Mouse (Mus musculus): ENCODE measurements around the gene Calhm1.
A peak's percentile ranks its signal among the peaks of the same experiment; 100 is the strongest.
"Not testable (repeated sequence)": the region's sequence is repeated elsewhere in the genome, so short reads cannot be mapped to it uniquely, and the experiment has no call there.

Calhm1 gene

GRCm38 (mm10) chr19:47153767-47154166 is 9.7 kb upstream of the Calhm1 start:
- DNase-seq (ENCODE audit: low spot score in 2 of 2): no peak

DNA sequence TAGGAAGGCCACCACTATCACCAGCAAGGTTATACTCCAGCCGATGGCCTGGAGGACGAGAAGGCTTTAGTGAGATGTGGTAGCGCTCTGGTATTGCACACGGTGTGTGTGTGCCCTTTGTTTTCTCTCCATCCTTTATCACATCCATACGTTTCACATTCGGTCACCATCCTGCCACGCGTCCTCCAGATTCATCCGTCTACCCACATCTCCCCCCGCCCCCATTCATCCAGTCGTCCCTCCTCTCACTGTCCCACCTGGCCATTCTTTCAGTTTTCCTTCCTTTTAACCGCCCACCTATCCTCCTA is 8.0 kb upstream of the Calhm1 start:
- DNase-seq (ENCODE audit: low spot score in 2 of 2): no peak

DNA sequence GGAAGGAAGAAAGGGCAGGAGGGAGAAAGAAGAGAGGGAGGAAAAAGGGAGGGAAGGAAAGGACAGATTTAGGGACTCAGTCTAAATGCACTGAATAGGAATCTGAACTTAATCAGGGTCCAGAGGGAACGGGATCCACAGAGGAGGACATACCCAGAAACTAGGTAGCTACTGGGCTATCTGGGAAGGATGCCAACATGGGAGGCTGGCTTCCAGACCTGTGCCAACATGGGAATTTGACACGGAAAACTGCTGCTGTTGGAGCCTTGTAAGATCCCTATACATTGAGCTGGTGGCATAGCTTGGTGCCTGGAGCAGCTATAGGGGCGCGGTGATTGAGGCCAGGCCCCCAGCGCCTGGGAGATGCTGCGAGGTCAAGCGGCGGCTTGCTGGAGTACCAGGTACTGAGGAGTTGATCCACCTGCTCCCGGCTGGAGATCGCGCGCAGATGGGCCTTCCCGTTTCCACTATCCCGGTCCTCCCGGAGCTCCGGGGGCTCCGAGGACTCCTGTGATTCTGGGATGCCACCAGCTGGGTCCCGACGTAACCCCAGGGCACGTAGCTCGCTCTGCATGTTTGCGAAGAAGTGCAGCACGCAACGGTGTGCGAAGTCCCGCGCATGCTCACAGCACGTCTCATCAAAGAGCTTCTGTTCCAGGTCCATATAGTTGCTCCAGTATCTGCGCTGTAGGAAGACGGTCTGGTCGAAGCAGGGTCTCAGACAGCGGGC is 7.4 kb upstream of the Calhm1 start:
- no peak for DNase-seq (ENCODE audit: low spot score in 2 of 2)

DNA sequence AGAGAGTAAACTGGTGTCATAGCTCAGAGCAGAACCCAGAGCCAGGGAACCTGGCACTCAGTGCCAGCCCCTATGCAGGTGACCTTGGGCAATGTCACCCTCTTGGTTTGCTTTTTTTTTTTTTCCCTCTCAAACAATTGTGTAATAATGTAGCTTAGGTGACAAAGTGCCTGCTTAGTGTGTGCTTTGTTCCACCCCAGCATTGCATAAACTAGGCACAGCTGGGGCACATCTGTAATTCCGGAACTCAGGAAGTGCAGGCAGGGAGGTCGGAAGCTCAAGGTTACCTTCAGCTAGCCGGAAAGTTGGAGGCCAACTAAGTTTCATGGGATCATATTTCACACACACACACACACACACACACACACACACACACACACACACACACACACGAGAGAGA is 5.8 kb upstream of the Calhm1 start:
- DNase-seq (ENCODE audit: low spot score in 2 of 2): no peak

- DNase-seq (ENCODE audit: low spot score in 2 of 2): no peak
Observed at GRCm38 (mm10) chr19:47148267-47148847, 4.3 kb upstream of the Calhm1 start.

DNA sequence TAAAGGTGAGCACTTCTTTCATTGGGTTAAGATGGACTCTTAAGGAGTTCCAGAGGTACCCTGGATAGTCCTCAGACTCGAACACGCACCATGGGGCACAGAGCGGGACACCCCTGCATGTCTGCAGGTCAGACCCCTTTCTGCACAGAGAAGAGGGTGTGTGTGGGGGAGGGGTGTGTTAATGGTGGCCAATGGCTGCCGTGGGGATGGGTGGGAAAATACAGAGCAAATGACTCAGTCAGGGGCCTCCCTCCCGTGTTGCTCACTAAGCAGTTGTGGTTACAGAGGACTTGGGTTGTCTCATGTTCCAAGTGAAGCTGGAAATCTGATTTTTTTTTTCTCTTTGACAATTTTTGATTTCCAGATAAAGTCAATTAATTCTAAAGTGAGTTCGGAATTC is 1.6 kb downstream of the Calhm1 start:
- no peak for DNase-seq (ENCODE audit: low spot score in 2 of 2)

- not testable (repeated sequence) for DNase-seq (ENCODE audit: low spot score in 2 of 2)
Observed at GRCm38 (mm10) chr19:47139611-47140010, 4.4 kb downstream of the Calhm1 start.

DNA sequence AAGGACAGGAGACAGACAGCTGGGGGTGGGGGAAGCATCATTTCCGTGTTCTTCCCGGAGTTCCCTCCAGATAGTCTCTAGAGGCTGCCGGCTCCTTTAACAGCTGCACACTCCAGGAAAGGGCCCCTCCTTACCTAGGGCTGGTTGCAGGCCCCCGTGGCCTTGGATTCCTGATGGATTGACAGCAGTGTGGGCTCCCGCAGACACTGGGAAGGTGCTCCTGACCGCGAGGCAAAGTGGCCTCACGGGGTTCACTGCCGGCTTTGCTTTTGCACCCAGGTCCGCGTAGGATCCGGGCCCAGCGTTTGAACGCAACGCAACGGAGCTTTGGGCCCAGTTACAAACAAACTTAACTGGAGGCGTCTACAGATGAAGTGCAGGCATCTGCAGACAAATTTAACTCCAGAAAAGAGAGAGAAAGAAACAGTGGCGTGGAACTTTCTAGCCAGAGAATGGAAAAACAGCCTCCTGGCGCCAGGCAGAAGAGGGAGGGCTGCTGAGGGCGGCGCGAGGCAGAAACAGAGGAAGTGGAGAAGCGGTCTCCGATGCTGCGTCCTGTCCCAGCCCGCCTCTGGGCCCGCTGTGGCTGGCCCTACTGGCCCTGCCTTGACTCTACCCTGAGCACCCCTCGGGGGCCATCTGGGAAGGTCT is 6.2 kb downstream of the Calhm1 start, which contains the start of gene Calhm2:
Gene Calhm2 (minus strand): TSS at position 524 of the 651 bp plus-strand sequence.
- DNase-seq (ENCODE audit: low spot score in 2 of 2): peak; percentile 59 to 60

GRCm38 (mm10) chr19:47137051-47137581 is 6.9 kb downstream of the Calhm1 start:
- DNase-seq (ENCODE audit: low spot score in 2 of 2): peak in 1 of 2 experiments; percentile 39

GRCm38 (mm10) chr19:47136170-47136569 is 7.9 kb downstream of the Calhm1 start:
- DNase-seq (ENCODE audit: low spot score in 2 of 2): no peak

- no peak for DNase-seq (ENCODE audit: low spot score in 2 of 2)
Observed at GRCm38 (mm10) chr19:47135568-47135967, 8.5 kb downstream of the Calhm1 start.

DNA sequence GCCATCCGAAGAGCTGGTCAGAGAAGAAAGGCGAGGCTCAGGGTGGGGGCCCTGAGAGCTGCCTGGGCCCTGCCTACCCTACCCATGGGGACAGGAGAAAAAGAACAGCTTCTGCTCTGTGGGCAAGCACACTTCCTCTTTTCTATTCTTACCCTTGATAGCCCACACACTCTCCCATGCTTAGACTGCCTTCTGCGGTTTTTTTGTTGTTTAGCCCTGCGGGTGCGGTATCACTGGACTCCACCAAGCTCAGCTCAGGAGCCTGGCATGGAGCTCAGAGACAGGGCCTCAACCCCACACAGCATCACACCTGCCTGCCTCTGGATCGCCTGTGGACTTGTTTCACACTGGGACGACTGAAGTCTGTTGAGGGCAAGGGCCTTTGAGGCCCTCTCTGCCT is 10.9 kb downstream of the Calhm1 start:
- peak in 1 of 2 experiments; percentile 38 for DNase-seq (ENCODE audit: low spot score in 2 of 2)

- DNase-seq (ENCODE audit: low spot score in 2 of 2): no peak
Observed at GRCm38 (mm10) chr19:47130551-47131125, 13.4 kb downstream of the Calhm1 start.

DNA sequence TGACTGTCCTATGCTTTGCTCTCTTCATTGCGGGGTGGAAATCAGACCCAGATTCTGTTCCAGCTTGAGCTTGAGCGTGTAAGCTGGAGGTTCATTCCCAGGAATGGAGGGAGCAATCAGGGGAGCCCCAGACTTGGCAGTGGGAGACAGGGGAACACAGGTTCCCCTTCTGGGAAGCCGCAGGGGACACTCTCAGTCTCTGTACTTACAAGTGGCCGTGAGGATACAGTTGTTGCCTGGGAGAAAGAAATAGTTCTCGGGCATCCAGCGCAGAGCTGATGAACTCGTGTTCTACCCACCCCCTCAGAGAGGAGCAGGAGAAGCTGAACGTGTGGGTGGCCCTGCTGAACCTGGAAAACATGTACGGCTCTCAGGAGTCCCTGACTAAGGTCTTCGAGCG is 15.2 kb downstream of the Calhm1 start:
- no peak for DNase-seq (ENCODE audit: low spot score in 2 of 2)

DNA sequence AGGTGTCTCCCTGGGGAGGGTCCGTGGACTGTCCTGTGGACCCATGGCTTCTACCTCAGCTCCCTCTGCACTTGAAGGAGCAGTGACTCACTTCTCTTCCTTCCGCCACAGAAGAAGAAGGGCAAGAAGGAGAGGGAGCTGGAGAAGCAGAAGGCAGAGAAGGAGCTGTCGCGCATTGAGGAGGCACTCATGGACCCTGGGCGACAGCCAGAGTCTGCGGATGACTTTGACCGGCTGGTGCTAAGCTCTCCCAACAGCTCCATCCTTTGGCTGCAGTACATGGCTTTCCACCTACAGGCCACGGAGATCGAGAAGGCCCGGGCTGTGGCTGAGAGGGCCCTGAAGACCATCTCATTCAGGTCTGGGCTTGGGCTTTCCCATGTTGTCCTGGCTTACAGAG is 15.9 kb downstream of the Calhm1 start:
- DNase-seq (ENCODE audit: low spot score in 2 of 2): no peak

GRCm38 (mm10) chr19:47122802-47123201 is 21.3 kb downstream of the Calhm1 start:
- no peak for DNase-seq (ENCODE audit: low spot score in 2 of 2)

DNA sequence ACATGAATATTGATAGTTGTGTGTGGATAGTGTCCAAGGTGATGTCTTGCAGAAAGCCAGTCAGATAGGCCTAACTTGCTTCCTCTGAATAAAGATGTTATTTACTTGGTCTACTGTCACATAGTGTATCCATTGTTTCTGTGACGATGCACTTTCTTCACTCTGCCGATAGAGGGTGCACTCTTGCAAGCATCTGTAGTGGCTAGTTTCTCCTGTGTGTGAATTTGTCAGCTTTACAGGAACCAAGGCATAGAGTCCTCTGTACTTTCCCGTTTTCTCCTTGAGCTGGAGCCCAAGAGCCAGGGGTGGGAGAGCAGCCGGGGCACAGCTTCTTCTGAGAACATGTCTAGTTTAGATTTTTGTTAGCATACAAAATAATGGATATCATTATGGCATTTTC is 23.0 kb downstream of the Calhm1 start:
- DNase-seq (ENCODE audit: low spot score in 2 of 2): no peak

DNA sequence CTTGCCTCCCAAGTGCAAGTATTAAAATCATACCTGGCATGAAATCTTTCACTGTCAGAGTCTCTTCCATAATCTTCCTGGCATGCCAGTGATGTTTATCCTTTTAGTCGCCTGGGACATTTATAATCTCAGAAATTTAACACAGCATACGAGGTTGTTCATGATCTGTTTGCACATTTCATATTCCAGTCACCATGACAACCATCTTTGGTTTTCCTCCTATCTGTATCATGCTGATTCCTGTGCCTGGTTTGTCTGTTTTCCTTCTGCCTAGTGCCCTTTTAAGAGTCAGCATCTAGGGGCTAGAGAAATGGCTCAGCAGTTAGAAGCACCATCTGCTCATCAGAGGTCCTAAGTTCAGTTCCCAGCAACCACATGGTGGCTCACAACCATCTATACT is 25.4 kb downstream of the Calhm1 start:
- DNase-seq (ENCODE audit: low spot score in 2 of 2): no peak

GRCm38 (mm10) chr19:47104641-47105271 is 39.3 kb downstream of the Calhm1 start:
- DNase-seq (ENCODE audit: low spot score in 2 of 2): no peak

DNA sequence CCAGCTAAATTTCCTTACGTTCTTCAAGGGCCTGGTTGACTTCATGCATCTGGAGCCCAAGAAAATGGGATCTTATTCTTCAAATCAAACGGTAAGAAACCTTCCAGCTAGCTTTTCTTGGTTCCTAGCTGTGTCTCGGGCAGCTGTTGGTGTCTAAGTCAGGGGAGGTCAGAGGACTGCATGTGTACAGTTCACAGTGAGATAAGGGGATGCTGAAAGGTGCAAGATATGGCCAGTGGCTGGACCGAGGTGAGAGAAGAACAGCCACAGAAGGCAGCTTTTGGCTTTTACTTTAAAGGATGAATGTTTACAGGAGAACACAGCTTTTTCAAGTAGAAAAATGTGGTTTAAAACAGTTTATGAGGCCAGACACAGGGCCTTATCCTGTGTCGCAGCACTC is 43.0 kb downstream of the Calhm1 start:
- no peak for DNase-seq (ENCODE audit: low spot score in 2 of 2)

Measured in right cerebral cortex, postnatal 36 days (tissue).